Mouse (Mus musculus): ENCODE measurements around the gene Top1.

GRCm38 (mm10) chr2:160707673-160708072 is 62.0 kb downstream of the Top1 start:
- TF ChIP-seq CTCF (IDR thresholded peaks at IDR 0.05; ENCODE audit: low read depth), result no peak
- no peak for TF ChIP-seq EP300 (optimal IDR thresholded peaks at IDR 0.05)

Measured in stomach, postnatal 0 days (tissue).